Mouse (Mus musculus) E14TG2a.4 (cell line): ENCODE measurements at regions not wholly inside any gene's neighbourhood (a gene's known extent, or its start where the extent isn't known, plus 50 kb on each side); places are given as distances from the start of the nearest gene placed in this dataset.

ENCODE experiments used
- CTCF ChIP-seq: conservative IDR thresholded peaks from 2 replicates; pipeline ENCODE4 v1.5.1; 2014; ENCODE audit warnings: low read length
- NANOG ChIP-seq: IDR thresholded peaks from 2 replicates; pipeline ENCODE4 v1.6.1; 2014; ENCODE audit warnings: borderline replicate concordance, low read length, mixed read lengths

DNA sequence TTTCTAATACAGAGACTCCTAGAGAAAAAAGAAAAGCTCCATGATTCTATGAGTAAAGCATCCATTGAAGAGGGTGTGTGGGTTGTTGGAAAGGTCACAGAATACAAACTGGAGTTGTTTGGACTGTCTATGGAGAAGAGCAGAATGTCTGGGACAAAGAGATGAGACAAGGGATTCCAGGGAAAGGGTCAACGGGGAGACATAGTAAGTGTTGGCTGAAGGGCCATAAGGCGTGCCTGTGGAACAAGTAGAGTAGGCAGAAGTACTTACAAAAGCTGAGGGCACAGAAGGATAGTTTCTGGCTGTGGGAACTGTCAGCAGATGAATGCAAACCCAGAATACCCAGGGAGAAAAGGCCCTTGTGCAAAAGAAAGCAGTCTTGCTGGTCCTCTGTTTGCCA is 134.0 kb upstream of the Col8a1 start:
- no peak for TF ChIP-seq CTCF
- TF ChIP-seq NANOG: no peak
